Mouse (Mus musculus): ENCODE results near the gene Fut2.

The Fut2 gene

GRCm38 (mm10) chr7:45639561-45640027 is 26.6 kb downstream of the Fut2 start, which contains the start of gene Mamstr:
Mamstr (plus strand) TSS chr7:45639977.
- DNase-seq (ENCODE audit: extremely low spot score, low spot score) = no peak

DNA sequence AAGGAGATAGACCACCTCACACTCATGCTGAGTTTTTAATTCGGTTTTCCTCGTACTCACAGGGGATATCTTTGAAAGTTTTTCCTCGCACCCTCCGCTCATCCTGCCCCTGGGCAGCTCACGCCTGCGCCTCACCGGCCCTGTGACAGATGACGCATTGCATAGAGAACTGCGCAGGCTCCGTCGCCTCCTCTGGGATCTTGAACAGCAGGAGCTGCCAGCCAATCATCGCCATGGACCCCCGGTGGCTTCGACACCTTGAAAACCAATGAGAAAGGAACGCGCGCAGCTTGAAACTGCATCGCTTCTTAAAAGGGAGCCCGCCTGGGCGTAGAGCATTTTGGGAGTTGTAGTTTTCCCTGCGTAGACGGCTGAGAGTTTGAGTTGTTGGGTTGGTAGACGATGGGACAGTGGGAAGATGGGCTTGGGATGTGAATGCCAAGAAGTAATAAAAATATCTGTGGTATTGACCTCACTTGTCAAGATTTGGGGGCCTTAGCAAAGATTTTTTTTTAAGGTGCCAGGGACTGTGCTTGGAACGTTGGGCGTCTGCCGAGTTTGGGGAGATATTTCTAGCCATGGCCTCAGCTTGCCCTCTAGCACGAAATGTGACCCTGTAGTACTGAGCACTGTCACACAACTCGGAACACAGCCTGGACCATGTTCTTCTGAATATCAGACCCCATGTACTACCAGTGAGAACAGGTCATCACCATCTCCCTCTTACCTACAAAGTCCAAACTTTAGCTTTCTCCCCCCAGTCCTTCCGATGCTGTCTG is 27.4 kb downstream of the Fut2 start:
- peak; percentile 90 for DNase-seq (ENCODE audit: extremely low spot score, low spot score)

- DNase-seq (ENCODE audit: extremely low spot score, low spot score) = no peak
Observed at GRCm38 (mm10) chr7:45637710-45638109, 28.5 kb downstream of the Fut2 start.

DNA sequence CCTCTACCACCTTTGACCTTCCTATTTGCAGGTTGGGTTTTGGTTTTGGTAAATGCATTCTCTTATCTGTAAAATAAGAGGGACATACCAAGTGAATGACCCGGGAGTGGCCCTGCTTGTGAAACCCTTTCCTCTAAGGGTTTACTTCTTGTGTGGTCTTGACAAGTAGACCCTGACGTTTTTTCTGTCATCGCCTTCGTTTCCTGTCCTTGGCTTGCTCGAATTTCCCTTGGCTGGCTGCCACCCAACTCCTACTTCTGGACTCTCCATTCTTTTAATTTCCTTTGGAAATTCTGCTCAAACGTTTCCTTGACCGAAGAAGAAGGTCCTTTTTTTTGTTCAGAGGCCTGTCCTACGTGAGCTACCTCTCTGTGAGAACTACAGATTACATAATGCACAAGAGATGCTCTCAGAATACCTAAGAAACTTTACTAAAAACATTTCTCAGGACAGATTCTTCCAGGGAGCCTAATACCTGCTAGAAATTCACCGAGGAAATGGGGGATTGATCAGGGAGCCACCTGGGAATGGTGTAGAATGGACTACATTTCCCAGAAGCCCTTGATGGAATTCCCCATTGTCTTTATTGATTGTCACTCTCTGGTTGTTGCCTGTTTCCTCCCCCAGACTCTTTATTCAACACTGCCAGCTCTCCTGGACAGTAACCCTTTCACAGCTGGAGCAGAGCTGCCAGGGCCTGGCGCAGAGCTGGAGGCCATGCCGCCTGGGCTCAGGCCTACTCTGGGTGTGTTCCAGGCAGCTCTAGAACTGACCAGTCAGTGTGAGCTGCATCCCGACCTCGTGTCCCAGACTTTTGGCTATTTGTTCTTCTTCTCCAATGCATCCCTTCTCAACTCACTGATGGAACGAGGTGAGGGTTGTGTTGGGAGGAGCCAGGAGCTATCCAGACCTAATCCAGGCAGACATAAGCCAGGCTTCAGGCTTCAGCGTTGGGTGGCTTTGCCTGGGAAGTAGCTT is 30.2 kb downstream of the Fut2 start:
- no peak for DNase-seq (ENCODE audit: extremely low spot score, low spot score)

DNA sequence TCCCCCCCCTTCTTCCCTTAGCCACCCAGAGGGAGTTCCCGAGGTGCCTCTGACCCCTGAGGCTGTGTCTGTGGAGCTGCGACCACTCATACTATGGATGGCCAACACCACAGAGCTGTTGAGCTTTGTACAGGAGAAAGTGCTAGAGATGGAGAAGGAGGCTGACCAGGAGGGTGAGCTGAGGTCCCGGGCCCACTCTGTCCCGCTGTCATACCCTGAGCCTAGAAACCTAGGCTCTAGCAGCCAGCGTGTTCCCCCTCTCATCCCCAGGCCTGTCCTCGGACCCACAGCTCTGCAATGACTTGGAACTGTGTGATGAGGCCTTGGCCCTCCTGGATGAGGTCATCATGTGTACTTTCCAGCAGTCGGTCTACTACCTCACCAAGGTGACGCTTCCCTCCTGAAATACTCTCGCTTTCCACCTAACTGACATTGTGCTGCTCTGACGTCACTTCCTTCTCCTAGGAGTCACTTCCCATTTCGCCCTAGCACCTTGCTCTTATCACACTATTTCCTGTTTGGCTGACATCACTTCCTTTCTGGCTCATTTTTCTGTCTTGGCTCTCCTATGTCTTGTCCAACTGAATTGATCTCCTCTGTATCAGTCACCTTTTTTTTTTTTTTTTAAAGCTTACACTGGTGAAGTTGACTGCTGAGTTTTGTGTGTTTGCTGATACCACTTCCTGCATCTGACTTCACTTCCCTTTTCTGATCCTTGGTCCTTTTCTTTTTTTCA is 31.1 kb downstream of the Fut2 start:
- DNase-seq (ENCODE audit: extremely low spot score, low spot score) = no peak

- no peak for DNase-seq (ENCODE audit: extremely low spot score, low spot score)
Observed at GRCm38 (mm10) chr7:45632499-45632898, 33.7 kb downstream of the Fut2 start.

DNA sequence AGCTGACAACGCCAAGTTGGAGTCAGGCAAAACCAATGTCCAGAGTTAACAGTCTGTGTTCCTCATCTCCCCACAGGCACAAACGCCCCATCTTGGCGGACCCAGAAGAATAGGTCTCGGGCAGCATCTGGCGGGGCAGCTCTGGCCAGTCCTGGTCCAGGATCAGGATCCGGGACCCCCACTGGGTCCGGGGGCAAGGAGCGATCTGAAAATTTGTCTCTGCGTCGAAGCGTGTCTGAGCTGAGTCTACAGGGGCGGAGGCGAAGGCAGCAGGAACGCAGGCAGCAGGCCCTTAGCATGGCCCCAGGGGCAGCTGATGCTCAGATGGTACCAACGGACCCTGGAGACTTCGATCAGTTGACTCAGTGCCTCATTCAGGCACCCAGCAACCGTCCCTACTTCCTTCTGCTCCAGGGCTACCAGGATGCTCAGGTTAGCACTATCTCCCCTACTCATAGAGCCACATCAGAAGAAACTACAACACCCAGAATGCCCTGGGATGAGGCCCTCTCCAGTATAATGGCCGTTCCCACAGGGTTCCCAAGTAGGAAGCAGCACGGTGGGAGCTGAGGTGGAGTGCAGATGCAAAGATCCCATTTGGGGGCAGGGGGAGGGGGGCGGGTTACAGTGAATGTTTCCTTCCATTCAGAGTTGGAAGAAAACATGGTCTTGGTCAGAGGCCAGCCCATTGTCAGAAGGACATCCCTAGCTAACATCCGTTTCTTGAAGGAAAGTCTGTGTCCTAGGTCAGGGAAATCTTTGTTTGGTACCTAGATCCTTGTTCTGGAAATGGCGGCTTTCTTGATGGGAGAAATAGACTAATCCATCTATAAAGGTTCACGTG is 35.9 kb downstream of the Fut2 start:
- no peak for DNase-seq (ENCODE audit: extremely low spot score, low spot score)

GRCm38 (mm10) chr7:45628364-45629294 is 37.6 kb downstream of the Fut2 start:
- DNase-seq (ENCODE audit: extremely low spot score, low spot score) = peak; percentile 86

DNA sequence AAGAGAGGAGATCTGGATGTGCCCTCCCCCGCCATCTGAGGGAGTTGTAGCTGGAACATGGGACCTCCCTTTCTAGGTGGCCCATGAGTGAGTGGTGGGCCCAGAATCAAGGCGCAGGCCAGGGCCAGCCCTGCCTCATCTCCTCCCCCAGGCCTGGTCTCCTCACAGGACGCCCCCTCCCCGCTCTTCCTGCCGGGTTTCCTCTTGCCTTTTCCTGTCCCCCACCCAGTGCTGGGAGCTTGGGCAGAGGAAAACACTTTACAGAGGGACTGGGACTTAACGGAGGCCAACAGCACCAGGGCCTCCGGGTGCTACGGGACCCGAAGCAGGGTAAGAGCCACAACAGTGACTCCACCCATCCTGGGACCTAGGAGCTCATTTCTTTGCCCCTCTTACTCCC is 38.9 kb downstream of the Fut2 start, which contains the start of gene Rasip1:
TSS of gene Rasip1 (plus strand) at position 228 of the 400 bp plus-strand sequence.
- no peak for DNase-seq (ENCODE audit: extremely low spot score, low spot score)

GRCm38 (mm10) chr7:45626571-45627076 is 39.6 kb downstream of the Fut2 start:
- no peak for DNase-seq (ENCODE audit: extremely low spot score, low spot score)

DNA sequence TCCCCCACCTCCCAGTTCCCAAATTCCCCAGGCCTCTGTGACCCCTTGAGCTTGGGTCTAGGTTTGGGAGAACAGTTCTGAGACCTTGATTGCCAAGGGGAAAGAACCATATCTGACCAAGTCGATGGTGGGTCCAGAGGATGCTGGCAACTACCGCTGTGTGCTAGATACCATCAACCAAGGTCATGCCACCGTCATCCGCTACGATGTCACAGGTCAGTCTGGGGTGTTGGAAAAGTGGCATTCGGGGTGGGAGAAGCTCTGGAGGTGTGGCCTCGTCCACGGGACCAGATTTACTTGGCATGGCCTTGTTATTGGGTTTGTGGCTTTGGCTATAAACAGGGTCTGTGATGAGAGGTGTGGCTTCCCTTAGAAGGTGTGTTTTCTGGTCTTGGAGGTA is 40.7 kb downstream of the Fut2 start:
- no peak for DNase-seq (ENCODE audit: extremely low spot score, low spot score)

GRCm38 (mm10) chr7:45624718-45625117 is 41.5 kb downstream of the Fut2 start:
- DNase-seq (ENCODE audit: extremely low spot score, low spot score) = no peak

GRCm38 (mm10) chr7:45623507-45623906 is 42.7 kb downstream of the Fut2 start:
- no peak for DNase-seq (ENCODE audit: extremely low spot score, low spot score)

GRCm38 (mm10) chr7:45621443-45621842 is 44.8 kb downstream of the Fut2 start, which contains the start of gene Izumo1:
Izumo1 (plus strand) TSS chr7:45621811.
- DNase-seq (ENCODE audit: extremely low spot score, low spot score) = no peak

DNA sequence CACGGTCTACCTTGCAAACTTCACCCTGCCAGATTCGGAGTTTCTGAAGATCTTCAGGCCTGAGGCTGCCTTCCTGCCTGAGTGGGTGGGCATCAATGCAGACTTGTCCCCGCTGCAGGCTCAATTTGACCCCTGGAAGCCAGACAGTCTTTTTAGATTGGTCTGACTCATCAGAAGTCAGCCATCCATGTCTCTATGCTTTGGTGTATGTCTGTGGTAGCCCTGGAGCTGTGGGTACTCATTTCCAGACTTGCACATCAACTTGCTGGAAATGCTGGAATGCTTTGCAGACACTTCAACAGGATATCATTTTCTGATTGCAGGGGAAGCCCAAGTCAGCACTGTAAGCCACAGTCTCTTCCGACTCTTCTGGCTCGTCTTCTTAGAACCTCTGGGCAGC is 46.6 kb downstream of the Fut2 start:
- DNase-seq (ENCODE audit: extremely low spot score, low spot score) = no peak

DNA sequence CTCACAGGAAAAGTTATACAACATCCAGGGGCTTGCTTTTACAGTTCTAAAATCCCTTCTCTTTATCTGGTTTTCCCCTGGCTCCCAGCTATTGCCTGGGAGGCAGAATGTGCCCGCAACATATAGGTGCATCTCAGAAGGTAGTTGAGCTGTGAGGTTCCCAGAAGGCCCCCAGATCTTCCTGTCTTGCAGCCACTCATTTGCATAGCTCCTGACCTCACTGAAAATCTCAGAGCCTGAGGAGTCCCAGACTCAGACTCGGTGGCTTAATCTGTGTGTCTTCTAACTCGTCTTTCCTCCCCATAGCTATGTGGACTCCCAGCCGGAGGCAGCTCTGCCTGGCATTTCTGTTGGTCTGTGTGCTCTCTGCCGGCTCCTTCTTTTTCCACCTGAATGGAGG is 47.9 kb downstream of the Fut2 start:
- no peak for DNase-seq (ENCODE audit: extremely low spot score, low spot score)

DNA sequence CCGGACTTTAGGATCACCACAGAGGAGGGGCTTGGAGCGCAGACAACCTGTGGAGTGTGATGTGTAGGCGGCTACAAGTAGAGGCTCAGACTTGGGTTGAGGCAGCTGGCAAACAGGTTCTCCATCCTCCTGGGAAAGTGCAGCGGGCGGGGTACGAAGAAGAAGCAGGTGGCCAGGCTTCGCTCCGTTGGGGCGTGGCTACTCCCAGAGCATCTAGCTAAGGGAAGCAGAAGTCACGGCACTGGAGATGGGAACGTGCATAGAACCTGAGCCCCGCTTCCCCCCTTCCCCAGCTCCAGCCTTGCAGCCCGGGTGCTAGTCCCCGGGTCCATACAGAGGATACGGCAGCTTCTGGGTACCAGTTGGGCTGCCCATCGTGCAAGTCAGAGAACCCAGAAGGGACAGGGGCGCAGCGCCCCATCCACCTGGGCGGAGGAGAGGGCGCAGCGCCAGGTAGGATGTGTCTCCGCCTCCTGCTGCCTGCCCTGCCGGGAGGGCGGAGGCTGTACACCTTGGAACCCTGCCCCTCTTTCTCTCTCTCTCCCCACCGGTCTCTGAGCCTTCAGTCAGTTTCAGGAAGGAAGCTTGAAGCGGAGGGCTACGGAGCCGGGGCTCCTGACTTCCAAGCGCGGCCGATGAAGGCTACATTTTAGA is 49.0 kb downstream of the Fut2 start, which contains the start of gene Fut1:
TSS of gene Fut1 (plus strand) at position 248 of the 654 bp plus-strand sequence.
- DNase-seq (ENCODE audit: extremely low spot score, low spot score) = no peak

- no peak for DNase-seq (ENCODE audit: extremely low spot score, low spot score)
Observed at GRCm38 (mm10) chr7:45616277-45616676, 49.9 kb downstream of the Fut2 start.

All from neural tube, embryonic 10.5 days (tissue).